Mouse (Mus musculus) kidney, adult 11 months (tissue): ENCODE measurements around the gene A630076J17Rik.

Source experiments
- DNase-seq: peaks from one replicate; pipeline ENCODE4 v3.0.0; 2022

Gene A630076J17Rik

DNA sequence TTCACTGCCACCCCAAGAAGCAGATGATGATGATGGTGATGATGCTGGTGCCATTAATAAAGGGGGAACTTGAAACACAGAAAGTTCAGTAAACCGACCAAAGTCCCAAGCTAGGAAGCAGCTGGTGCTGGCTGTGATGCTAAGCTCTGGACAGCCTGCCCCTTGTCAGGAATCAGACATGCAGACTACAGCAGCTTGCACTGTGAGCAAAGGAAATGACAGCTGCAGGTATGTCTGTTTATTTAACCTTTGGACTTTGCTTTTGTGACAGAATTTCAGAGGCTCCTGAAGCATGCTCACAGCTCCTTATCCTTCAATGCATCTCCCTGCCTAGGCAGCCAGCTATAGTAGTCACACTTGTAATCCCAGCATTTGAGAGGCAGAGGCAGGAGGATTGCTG is at the start of gene A630076J17Rik:
Gene A630076J17Rik (plus strand): TSS at position 88 of the 400 bp plus-strand sequence.
- no peak for DNase-seq

DNA sequence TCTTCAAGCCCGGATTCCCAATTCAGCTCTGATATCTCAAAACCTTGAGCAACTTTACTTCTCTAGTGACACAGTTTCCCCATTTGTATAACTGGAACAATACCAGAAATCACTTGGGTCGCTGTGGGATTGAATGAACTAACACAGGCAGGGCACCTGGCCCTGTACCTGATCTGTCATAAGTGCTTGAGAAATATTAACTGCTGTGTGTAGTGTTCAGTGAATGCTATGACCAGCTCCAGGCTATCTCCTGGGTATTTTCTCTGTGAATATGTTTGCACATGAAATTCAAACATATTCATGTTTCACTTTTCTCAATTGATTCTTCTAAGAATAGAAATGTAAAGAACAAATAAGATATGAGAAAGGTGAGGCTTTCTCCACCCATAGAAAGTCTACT is 49.6 kb upstream of the A630076J17Rik start:
- DNase-seq: no peak

DNA sequence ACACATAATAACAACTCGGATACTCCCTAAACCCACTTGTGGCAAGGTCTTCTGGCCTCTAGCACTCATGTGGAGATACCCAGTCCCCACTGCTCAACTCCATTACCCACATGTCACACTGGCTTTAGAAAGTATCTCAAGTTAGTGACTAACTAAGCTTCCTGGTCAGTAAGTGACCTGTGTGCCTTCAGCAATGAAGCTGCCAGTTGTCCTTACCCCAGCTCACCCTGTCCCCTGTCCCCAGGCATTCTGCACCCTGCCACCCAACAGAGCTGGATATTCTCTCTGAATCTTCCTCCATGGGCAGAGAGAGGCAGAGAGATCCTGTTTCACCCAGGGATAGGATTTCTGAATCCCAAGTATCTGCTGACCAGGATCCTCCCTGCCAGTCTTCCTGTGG is 47.7 kb upstream of the A630076J17Rik start, which contains the start of gene Kcna10:
Gene Kcna10 (plus strand): TSS at position 301 of the 400 bp plus-strand sequence.
- DNase-seq: no peak

DNA sequence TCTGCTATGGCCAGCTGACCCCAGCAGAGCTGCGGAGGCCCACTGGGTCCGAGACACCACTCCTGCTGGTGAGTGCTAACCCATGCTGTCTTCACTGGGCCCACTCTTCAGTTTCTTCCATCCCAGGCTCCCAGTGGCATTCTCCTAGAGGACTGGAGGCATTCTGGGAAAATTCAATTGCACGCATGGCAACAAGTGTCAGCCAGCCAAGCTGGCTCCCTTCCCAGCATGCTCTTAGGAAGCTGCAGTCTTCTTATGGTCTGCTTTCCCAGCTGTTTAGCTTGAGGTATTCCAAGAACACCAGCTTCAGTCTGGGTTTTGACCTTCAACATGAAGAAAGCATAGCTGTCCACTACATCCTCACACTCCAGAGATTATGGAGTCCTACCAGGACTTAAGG is 47.2 kb upstream of the A630076J17Rik start:
- no peak for DNase-seq

DNA sequence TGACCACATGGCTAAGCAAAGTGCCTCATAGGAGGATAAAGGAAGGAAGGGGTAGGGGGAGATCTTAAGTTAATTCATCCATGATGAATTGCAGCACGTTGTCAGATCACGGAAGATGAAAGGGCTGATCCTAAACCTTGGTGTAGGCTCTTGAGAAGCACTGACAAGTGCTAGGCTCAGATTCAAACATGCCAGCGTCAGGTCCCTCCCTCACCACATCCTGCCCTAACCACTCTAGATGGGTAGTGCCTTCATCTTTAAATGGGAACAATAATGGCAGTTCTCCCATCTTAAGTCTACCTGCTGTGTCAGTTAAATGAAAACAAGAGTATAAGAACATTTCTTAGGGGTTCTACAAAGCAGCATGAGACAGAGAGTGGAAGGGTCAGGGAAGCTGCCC is 44.8 kb upstream of the A630076J17Rik start:
- no peak for DNase-seq

DNA sequence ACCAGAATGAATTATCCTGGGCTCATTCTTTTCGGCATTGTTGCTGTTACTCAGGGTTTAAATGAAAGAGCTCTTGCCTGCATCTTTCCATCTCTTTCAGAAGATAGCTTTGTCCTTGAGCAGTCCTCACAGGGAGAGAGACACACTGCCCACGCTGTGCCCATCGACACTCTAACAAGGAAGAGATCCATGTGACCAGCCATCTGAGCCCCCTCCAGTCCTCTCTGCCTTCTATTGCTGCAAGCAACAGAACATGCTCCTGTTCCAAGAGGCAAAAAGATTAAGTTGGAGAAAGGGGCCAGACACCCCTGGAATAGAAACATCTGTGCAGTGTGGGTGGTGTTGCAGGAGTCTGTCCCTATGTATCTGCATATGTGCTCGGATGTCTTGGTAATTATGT is 43.4 kb upstream of the A630076J17Rik start:
- no peak for DNase-seq

DNA sequence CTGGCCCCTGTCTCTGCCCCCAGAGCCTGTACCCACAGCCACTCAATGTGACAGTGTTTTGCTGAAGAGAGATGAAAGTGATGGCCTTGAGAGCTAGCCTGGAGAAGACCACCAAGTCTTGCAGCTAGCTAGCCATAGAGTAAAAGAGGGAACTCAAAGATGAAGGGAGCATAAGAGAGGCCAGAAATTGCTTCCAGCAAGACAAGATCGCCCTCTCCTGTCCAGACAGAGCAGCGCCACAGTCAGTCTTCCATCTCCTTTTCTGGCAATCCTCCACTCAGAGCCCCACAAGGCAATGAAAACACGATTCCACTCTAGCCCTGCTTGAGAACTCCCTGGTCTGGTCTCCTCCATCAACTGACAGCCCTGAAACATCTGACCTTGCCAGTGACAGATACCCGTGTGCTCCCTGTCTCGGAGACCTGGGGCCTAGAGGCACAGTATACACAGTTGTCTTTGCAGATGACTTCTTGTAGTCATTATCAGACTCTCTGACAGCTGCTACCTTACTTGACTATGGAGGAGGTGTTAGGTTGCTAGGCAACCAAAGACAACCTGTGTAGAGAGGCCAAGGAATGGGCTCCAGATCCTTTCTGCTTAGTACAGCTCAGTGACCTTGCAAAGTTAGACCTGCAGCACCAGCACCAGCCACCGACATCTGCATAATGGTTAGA is 42.1 kb upstream of the A630076J17Rik start:
- no peak for DNase-seq

DNA sequence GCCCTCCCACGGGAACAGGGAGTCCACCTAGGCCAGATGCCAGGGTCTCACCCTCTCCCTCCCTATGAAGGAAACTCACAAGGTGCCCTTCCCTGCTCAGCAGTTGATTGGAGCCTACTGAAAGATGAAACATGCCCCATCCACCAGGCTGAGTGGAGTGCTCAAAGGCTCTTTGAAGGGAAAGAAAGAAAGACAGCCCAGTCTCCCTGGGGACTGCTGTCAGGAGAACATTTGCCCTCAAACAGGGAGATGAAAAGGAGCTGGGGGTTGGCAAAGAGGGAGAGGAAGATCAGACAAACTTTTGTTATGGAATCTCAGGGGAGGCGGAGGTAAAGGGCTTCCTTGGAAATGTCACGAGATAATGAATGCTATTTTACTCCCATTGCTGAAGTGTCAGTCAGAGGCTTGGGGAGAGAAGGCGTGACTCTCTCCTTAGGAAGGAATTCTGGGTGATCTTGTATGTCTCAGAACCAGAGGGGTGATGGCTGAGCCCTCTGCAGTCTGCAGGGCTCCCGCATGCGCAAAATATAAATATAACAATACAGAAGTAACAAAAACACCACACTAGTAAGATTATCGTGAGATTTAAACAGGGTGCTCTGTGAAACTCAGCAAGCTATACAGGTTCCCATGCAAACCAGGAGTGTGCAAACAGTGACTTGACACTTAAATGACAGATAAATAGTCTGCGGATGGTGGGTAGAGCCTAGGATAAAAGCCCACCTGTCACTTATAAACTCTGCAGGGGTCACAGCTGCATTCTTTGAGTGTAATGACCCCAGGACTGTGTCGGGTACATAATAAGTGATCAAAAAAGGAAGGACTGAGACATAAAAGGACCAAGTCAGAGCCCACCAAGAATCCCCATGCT is 28.9 kb upstream of the A630076J17Rik start:
- DNase-seq: no peak

DNA sequence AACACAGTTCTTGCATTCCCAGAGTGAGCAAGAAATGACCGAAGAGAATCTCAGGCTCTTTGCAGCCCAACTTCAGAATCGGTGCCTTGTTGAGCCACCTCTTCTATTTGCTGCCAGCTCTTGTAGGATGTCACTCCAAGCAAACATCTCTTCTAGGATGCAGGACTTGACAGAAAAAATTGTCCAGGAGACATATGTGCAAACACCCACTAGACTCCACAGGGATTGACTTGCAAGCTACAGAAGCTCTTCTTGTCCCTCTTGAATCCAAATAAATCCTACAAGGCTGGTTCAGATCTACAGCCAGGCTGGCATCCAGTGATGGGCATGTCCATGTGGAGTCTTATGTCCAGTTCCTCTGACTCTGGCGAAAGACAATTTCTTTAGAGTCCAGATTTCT is 26.0 kb upstream of the A630076J17Rik start:
- no peak for DNase-seq

DNA sequence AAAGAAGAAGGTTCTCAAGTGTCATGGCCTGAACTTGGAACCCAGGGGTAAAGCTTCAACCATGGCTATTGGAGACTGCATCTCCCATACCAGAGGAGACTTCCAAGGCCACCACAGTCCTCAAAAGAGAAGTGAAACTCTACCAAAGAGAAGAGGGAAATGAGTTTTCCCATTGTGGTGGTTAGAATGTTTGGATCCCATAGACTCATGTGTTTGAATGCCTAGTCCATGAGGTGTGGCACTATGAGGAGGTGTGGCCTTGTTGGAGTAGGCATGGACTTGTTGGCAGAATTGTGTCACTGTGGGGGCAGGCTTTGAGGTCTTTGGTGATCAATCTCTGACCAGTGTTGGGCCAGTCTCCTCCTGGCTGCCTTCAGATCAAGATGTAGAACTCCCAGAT is 25.2 kb upstream of the A630076J17Rik start:
- no peak for DNase-seq

DNA sequence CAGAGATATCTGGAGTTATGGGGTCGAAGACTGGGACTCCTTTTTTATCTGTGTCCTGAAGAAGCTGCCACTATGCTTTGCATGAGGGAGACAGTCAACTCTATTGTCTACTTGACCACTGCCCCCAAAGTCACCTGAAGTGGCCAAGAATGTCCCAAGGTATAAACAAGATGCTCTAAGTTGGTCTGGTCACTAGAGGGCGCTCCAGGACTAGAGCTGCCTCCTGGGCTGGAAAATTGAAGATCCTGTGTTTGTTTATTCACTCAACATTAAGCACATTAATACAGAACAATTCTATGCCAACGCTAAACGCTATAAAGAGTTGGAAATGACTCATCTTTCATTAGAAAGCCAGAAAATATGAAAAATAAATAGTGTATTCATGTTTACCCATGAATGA is 24.4 kb upstream of the A630076J17Rik start:
- DNase-seq: peak; percentile 45

DNA sequence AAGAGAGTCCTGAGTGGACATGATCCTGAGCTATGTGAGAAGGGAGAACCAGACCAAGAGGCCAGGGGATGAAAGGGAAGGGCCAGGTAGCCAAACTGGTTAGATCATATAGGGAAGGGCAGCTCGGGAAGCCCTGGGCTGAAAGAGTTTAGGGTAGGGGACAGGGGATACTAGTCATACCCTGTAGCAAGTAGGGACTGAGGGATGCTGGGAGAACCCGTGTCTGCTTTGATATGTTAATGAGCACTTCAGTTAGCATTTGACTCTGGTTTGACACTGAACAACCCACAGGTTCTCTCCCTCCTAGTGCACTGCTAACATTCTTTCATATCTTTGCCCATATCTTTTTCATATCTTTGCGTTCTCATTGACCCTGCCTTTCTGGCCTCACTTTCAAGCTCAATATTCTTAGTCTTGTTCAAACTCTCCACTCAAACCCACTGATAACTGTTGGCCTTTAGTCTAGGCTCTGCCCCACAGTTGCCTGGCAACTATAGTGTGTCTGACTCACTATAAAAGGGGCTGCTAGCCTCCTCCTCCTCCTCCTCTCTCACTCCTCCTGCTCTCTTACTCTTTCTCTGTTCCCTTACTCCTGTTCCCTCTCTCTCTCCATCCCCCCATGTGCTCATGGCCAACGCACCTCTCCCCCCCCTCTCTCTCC is 23.8 kb upstream of the A630076J17Rik start:
- DNase-seq: no peak

DNA sequence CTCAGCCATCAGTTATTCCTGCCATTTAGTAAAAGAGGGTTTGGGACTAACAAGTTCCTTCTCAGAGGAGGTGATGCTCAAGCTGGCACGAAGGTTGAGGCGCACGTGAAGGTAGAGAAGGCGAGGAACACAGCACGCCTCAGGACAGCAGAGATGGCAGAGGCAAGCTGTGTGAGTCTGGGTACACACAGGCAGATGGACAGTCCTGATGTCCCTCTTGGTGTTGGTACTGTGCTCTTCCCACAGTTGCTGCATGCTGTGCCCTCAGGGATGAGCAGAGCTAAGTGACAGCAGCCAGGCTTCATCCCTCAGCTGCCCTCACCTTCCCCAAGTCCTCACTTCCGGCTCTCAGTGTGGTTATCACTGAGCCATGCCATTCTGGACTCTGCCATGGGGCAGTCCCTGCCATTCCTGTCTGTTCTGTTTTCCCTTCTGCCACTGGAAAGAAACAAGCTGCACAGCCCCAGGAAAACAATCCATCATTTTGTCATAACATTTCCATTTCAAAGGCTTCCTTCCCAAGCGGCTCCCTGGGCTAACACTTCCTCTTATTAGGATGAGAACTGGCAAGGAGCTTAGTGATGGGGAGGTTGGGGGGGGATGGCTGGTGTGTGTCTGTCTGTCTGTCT is 22.7 kb upstream of the A630076J17Rik start:
- DNase-seq: no peak

DNA sequence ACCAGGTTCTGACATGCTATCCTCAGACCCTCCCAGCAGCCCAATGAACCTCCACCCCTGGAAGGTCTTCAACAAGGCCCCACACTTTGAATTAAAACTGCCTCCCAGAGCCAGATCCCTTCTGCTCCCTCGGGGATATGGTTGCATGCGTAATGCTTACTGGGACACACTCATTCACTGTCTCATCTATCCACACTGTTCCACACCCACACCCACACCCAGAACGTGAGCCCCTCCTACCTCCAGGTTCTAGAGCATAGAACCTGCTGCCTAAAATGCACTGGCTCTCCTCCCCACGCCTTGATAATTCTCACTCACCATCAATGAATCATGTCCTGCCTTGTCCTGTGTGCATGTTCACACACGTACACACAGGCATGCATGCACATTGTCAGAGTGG is 15.8 kb upstream of the A630076J17Rik start:
- no peak for DNase-seq

DNA sequence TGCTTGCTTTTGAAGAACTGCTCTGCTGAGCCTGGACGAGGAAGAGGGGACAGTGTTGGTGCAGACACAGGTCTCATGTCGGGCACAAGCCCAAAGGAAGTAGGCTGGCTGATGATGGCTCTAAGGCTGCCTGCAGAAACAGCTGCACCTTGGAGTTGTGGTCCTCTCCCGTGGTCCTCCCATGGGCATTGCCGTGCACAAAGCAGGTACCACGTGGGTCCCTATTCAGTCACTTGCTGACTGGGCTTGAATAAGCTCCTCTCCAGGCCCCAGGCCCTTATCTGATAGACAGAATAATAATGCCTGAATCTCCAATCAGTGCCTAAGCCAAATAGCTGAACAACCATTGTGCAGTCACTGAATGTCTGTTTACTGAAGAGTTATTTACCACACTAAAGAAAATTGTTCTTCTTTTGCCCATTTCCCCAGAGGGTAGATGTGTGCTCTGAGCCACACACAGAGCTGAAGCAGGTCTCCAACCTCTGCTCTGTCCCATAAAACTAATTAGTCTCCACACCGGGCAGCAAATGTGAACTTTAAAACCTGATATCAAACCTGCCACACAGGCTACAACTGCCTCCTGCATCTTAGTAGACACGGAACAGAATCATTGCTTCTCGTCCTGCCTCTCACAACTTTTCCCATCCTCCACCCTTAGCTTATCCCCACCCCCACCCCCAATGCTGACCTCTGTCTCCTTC is 13.9 kb upstream of the A630076J17Rik start:
- no peak for DNase-seq

DNA sequence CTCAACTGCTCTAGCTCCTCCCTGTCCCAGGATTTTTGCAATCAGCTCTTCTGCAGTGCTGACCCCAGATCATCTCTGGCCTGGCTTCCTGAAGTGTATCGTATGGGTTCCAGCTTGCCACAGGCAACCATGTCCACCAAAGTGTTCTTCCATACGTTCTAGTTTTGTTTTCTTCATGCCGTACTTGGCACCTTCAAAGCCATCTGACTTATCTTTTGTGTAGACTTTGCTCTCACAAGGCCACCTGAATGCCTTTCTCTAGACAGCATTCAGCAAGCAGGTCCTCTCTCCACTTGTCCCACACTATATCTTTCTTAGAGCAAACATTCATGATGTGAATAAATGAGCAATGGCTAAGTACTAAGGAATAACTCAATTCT is 13.3 kb upstream of the A630076J17Rik start:
- DNase-seq: no peak

DNA sequence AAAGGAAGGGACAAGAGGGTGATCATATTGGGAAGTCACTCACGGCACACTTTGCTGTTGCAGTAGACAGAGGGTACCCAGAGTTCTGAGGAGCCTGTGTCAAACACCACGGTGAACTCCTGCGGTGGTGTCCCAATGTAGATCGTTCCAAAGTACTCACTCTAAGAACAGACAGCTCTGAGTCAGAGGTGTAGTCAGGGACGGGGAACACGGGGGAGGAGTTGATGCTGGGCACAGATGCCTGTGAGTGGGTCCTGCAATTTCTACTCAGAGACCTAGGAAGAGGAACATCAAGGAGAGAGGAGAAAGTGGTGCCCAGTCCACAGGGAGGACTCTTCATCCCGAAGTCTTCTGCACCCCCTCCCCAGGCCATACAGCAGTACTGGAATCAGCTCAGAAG is 11.8 kb upstream of the A630076J17Rik start:
- DNase-seq: no peak

DNA sequence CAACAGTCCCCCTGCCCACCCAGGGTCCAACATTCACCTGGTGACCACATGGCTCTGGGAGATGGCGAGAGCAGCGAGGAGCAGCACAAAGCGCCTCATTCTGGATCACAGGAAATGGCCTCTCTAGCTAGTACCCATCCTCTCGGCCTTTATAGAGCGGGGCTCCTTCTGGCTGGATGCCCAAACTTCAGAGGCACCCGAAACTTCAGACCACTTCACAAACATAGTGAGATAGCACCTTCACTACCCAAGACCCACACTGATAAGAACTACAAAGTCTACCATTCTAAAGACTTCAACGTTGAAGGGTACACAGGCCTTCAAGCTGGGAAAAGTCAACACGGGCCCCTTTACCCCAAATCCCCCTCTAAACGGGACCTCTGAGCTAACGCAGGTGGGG is 8.8 kb upstream of the A630076J17Rik start, which contains the start of gene Cym:
Gene Cym (minus strand): TSS at position 125 of the 400 bp plus-strand sequence.
- DNase-seq: no peak

DNA sequence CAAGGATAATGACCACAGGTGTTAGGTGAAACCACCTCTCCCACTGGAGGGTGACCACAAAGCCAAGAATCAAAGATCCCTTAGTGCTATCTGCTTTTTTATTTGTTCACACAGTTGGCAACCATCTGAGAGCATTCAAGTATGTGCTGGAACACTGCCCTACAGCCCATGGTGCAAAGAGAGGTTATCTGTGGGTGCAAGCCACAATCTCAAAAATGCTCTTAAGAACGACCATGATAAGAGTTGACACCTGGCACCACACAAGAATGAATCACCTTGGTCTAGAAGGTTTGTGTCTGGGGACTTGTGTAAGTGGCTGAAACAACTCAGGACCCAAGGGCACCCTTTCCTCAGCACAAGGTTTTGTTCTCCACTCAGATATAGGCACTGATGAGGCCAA is 7.2 kb upstream of the A630076J17Rik start:
- DNase-seq: no peak

DNA sequence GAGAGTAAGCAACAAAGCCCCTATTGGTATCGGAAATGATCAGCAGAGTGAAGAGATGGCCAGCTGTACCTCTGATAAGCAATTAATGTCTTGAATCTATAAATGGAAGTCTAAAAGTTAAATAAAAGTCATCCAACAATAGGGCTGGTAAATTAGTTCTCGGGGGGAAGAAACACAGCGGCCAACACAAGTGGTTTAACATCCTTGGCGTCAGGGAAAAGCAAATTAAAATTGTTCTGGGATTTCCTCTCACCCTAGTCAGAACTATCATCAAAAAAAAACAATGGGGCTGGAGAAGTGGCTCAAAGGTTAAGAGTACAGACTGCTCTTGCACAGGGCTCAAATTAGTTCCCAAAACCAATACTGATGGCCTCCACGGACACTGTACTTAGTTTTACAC is 4.6 kb upstream of the A630076J17Rik start:
- DNase-seq: no peak

DNA sequence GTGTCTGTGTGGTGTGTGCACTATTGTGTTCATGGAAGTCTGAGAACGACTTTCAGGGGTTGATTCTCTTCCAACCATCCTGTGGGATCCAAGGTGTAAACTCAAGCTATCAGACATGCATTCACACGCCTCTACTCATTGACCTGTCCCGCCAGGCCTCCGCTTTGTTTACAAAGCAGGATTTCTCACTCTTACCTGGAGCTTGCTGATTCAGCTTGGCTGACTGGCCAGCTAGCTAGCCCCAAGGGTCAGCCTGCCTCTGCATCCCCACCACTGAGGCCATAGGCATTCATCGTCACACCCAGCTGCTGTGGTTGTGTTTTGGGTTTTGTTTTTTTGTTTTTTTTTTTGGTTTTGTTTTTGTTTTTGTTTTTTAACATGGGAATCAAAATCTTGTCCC is 1.2 kb upstream of the A630076J17Rik start:
- no peak for DNase-seq

DNA sequence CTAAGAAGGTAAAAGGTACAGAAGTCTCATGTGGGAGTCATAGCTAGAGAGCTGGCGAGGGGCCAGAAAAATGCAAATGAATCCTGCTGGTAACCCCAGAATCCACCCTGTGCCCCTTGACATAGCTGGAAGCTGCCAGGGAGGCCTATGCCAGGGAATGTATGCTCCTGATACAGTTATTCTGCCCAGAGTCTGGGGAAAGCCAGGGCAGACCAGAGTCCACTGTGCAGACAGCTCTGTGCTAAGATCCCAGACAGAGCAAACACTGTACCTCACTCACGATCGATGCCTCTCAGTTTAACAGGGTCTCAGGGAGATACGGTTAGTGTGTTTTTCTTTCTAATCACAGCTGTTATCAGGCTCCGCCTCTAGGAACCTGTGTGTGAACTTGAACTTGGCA is 592 bp upstream of the A630076J17Rik start:
- no peak for DNase-seq

DNA sequence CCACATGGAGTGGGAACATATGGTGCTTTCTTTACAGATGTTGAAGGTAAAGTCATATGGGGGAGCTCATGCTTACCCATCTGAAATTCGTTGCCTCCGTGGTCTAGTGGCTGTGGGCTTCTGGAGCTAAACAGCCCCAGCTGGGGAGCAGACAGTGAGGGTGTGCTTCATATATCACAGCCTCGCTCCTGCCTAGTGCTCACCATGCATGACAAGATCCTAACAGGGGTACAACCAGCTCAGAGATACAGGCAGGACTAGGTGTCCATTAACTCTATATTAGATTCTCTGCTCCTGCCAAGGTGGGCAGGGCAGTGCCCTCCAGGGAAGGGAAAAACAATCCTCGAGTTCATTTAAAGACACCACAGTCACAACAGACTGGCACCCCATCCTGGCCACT is 788 bp downstream of the A630076J17Rik start:
- no peak for DNase-seq
